Mouse (Mus musculus) liver, embryonic 14.5 days (tissue): ENCODE data around the gene Nkain1.

Experiments used
- CTCF ChIP-seq: IDR thresholded peaks from 2 replicates; pipeline ENCODE4 v1.5.1; 2016; ENCODE audit warnings: antibody characterized with exemption, low read depth, control low read depth
- EP300 ChIP-seq: IDR thresholded peaks from 2 replicates; pipeline ENCODE4 v1.6.1; 2016; ENCODE audit warnings: antibody characterized with exemption, low read depth

GRCm38 (mm10) chr4:130544392-130544791, 29.6 kb downstream of the Nkain1 start:
- TF ChIP-seq CTCF = no peak
- TF ChIP-seq EP300 = no peak
